Mouse (Mus musculus) testis, adult 10 weeks (tissue): ENCODE measurements around the gene Ndufv2. TPM values are rescaled to one million over a fixed set of nuclear protein-coding genes. Genes with fewer than 3 reads are reported as not detected.

Experiments
- polyA plus RNA-seq: library from polyadenylated mRNA; stranded (reverse); fragments of 350-450 nt; fragmentation: Illumina TruSeq; extraction: RNeasy Lipid Tissue Mini Kit (QIAGEN cat#74804); gene quantifications from one replicate; pipeline ENCODE4 v1.2.3, GENCODE M21; 2014; ENCODE audit warnings: low read depth, low replicate concordance

The Ndufv2 gene
- 874 TPM for polyA plus RNA-seq

DNA sequence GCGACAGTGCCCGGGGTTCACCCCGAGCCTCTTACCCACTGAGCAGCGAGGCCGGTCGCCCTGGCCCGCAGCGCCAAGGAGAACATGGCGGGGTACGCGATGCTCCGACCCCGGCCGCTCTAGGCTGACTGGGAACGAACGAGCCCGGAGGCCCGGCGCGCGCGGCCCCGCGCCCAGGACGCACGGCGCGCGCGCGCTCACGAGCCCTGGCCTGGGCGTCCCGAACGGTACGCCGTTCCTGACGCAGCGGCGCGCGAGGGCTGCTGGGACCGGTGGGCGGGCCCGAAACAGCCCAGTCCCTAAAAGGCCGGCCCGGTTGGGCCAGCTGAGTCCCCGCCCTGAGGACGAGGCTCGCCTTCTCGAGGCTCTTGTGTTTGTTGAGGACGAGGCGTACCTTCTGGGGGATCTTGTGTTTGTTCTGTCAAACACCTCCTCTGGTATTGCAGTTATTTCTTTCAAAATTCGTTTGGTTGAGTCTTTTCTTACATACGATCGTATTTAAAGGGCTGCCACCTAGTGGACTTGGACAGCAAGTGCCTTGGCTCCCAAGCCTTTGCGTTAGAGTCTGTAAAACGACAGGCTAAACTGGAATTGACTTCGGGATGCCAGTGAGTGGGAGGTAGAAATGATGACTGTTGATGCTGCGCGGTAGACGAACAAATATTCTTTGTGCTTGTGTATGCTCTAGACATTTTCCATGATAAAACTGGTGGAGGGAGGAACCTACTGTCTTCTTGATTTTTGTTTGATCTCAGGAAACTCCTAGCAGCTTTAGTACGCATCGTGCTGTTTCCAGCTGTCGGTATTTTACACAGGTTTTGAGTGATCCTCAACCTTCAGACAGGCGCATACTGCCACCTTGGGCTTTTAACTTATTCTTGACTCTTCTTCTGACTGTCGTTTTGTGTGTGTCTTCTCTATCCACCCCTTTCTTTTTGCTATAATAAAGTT is at the start of gene Ndufv2:
Gene Ndufv2 (minus strand): TSS at position 180 of the 951 bp plus-strand sequence.

DNA sequence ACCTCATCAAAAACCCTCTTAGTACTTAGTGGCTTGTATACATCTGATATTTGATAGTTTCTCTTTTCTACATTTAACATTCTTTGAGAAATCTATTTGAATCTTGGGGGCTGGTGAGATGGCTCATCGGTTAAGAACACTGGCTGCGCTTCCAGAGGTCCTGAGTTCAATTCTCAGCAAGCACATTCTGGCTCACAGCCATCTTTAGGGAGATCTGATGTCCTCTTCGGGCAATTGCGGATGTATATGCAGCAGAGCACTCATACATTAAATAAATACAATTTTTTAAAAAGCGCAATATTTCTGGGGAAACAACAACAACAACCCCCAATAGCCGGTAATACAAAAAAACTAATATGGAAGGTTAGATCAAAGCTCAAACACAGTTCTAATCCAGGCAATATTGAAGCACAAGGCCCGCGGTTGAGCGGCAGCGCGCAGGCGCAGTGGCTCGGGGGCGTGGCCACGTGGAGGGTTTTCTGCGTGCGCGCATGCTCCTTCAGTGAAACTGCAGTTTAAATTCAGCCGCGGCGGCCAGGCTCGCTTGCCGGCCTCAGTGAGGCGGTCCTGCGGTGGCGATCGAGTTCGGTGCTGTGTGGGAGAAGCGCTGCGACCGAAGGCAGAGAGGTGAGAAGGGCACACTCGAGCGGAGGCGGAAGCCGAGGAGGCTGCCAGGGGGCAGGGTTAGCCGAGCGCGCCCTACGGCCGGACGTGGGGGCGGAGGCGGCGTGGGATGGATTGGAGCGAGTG is 21.9 kb upstream of the Ndufv2 start, which contains the start of gene Ddx11:
Gene Ddx11 (plus strand): TSS at position 455 of the 750 bp plus-strand sequence.

DNA sequence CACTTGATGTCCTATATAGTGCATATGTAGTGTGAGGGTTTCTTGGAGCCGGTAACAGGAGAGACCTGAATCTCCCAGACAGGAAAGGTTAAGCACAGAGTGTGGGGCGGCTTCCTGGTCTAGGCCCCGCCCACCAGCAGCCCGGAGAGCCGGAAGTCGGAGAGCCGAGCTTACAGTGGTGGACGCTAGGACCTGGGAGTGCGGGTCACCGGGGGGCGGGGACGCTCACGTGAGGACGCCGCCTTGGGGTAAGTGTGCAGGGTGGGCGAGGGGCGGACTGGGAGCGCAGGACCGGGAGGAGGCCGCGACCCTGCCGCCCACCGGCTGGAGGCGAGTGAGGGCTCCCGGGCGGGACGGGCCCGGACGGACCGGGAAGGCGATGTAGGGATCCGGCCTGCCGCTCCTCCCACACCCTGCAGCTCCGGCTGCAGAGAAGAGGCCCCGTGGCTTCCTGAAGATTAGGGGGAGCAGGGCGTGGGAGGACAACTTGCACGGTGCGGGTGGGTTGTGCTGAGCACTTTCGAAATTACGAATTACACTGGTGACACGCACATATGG is 10.1 kb upstream of the Ndufv2 start, which contains the start of gene Washc1:
Gene Washc1 (plus strand): TSS at position 144 of the 558 bp plus-strand sequence.

DNA sequence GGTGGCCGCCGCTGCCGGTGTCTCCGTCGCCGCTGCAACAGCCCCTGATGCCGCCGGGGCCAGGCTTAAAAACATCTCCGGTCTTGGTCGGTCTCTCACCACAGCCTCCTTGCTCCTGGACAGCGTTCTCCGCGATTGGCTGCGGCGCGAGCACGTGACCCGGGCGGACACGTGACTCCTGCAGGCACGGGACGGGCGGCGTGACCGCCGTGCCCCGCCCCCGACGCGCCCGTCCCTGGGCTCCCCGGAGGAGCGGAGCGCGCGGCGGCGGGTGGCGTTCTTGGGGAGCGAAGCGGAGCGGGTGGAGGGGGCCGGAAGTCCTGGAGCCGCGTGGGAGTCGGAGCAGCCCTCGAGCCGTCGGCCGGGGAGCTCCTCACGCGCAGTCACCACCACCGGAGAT is 24.4 kb downstream of the Ndufv2 start, which contains the start of gene Ankrd12:
Gene Ankrd12 (minus strand): TSS at position 156 of the 400 bp plus-strand sequence.

Other genes starting within 250 kb of the Ndufv2 start
- gene Ralbp1, start 215.8 kb downstream of the Ndufv2 start, polyA plus RNA-seq: 13.7 TPM
- gene Twsg1, start 150.3 kb downstream of the Ndufv2 start, polyA plus RNA-seq: 15.7 TPM
- gene Ankrd12, start 24.5 kb downstream of the Ndufv2 start, polyA plus RNA-seq: 44.0 TPM
- 3.6 TPM for gene Washc1, start 10.0 kb upstream of the Ndufv2 start, polyA plus RNA-seq
- gene Ddx11, start 22.0 kb upstream of the Ndufv2 start, polyA plus RNA-seq: 6.6 TPM